Mouse (Mus musculus) lung, postnatal 0 days (tissue): ENCODE data around the gene Nup153.

Experiments used
- CTCF ChIP-seq: IDR thresholded peaks from 2 replicates; pipeline ENCODE4 v1.5.1; 2016; ENCODE audit warnings: antibody characterized with exemption, mild to moderate bottlenecking
- EP300 ChIP-seq: IDR thresholded peaks from 2 replicates; pipeline ENCODE4 v1.6.1; 2016; ENCODE audit warnings: antibody characterized with exemption, mild to moderate bottlenecking, control low read depth

DNA sequence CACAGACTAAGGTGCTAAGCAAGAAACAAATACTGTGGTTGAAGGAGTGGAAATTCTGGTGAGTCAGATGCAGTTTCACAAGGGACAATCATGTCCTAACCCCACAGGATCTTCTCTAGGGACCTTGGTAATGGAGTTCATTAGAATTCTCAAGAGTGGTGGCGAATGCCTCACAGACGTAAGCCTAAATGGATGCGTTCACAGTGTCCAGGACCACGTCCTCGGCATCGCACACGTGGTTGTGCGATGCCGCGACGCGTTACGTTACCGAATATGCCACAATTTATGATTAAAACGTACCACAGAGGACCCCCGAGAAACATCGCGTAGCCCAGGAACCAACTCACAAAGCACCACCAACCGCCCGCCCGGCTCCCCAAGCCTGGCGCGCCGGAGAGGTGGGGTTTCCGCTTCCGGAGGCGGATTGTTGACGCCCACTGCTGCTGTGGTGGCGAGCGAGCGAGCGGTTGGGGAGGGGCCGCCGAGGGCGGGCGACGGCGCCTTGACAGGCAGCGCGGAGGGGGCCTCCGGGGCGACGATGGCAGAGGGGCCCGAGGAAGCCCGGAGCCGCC lies 58.6 kb downstream of the Nup153 start, which contains the start of gene Fam8a1:
- TF ChIP-seq CTCF = no peak
- no peak for TF ChIP-seq EP300
